Mouse (Mus musculus) cerebellum, adult 2 months (tissue): ENCODE data around the gene Grin3b.

Source experiments
- CTCF ChIP-seq: fragments of 200-500 bp; IDR thresholded peaks from 2 replicates; pipeline ENCODE4 v1.5.1; 2011; ENCODE audit warnings: low read depth, mild to moderate bottlenecking, control low read depth, low read length, moderate library complexity, borderline replicate concordance; ENCODE audit not compliant: insufficient read depth
- POLR2A ChIP-seq: fragments of 200-500 bp; IDR thresholded peaks from 2 replicates; pipeline ENCODE4 v1.6.1; 2011; ENCODE audit warnings: low read length, control low read depth, borderline replicate concordance; ENCODE audit not compliant: insufficient read depth

- TF ChIP-seq CTCF: no peak
- TF ChIP-seq POLR2A: no peak
Measured at GRCm38 (mm10) chr10:80018739-80019297, 48.3 kb downstream of the Grin3b start.
